Mouse (Mus musculus): Measurements from ENCODE around the gene Hspb3.

DNA sequence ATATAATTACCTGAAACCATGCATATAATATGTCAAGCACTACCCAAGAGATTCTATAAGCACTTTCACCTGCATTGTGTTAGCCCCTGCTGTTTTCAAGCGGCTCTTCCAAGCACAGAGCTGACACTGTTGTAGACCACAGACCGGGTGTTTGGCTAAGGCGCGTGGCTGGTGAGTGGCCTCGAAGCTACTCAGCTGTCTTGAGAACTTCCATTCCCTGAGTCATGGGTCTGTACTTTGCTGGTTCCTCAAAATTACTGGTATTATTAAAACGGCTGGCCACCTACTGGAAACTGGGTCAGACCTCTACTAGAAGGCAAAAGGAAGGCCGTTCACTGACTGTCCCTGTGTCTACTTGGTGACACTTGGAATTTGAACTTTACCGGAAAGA is 40.6 kb downstream of the Hspb3 start:
- no peak for TF ChIP-seq CTCF (IDR thresholded peaks at IDR 0.05; ENCODE audit: borderline replicate concordance, insufficient read depth, low read depth, low read length)
- no peak for TF ChIP-seq POLR2A (IDR thresholded peaks at IDR 0.05; ENCODE audit: borderline replicate concordance, insufficient read depth, low read length)

Data from cerebellum, adult 2 months (tissue).